Mouse (Mus musculus): ENCODE measurements around the gene Eva1c. TPM values are rescaled to one million over a fixed set of nuclear protein-coding genes. Genes with fewer than 3 reads are reported as not detected.

Eva1c gene
- polyA plus RNA-seq, 1 experiment from 2014 or later = 1.0 TPM

- Histone ChIP-seq H3K4me3 (no peak overlapping the region), H3K27me3 (ENCODE audit: insufficient read depth, poor library complexity, severe bottlenecking) (no peaks in the 10 kb centered on the region), H3K36me3 (no peaks in the 10 kb centered on the region), H3K27ac (no peak overlapping the region), H3K4me1 (replicated peaks) (peaks cover 19% of the 10 kb centered on the region), H3K9me3 (no peaks in the 10 kb centered on the region)
- no peak for DNase-seq (ENCODE audit: low spot score)
- 84% methylated on average over 17 of the region's 17 CpGs for WGBS
Observed at GRCm38 (mm10) chr16:90910855-90911533, 84.5 kb downstream of the Eva1c start.

DNA sequence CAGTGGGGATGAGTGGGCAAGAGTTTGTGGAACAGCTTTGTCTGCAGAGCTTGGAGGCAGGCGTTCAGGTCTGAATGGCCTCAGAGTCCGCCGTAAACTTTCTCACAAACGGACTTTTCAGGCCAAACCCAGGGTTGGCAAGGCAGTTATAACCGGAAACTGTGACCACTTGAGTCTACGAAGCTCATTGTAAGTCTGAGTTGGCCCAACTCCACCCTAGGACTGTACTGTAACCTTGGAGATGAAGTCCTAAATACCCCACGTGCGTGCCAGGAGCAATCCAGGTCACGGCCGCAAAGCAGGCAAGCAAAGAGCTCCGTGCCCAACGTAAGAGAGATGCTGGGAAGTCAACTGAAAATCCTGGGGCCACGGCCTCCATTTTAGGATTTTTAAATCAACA lies 85.2 kb downstream of the Eva1c start:
- Histone ChIP-seq H3K4me1 (replicated peaks) (peaks cover 25% of the 10 kb centered on the region), H3K27me3 (ENCODE audit: insufficient read depth, poor library complexity, severe bottlenecking) (no peaks in the 10 kb centered on the region), H3K4me3 (no peak overlapping the region), H3K36me3 (no peaks in the 10 kb centered on the region), H3K27ac (no peak overlapping the region), H3K9me3 (no peaks in the 10 kb centered on the region)
- WGBS = 93% methylated on average over 13 of the region's 13 CpGs
- no peak for DNase-seq (ENCODE audit: low spot score)

- no peak overlapping the region; the same call in 1 of the 2 replicates for H3K27ac ChIP-seq
- no peak overlapping the region for H3K4me3 ChIP-seq
- peaks cover 12% of the 10 kb centered on the region for H3K4me1 ChIP-seq (replicated peaks)
- WGBS = 37% methylated on average over 12 of the region's 12 CpGs
- DNase-seq (ENCODE audit: low spot score) = no peak
- no peaks in the 10 kb centered on the region for H3K9me3 ChIP-seq
- H3K27me3 ChIP-seq (ENCODE audit: insufficient read depth, poor library complexity, severe bottlenecking) = no peaks in the 10 kb centered on the region
- H3K36me3 ChIP-seq = no peaks in the 10 kb centered on the region
Observed at GRCm38 (mm10) chr16:90916040-90916481, 89.5 kb downstream of the Eva1c start.

- Histone ChIP-seq H3K9me3 (no peaks in the 10 kb centered on the region), H3K36me3 (no peaks in the 10 kb centered on the region), H3K27ac (no peak overlapping the region), H3K27me3 (ENCODE audit: insufficient read depth, poor library complexity, severe bottlenecking) (no peaks in the 10 kb centered on the region), H3K4me3 (no peak overlapping the region), H3K4me1 (replicated peaks) (peaks cover 17% of the 10 kb centered on the region)
- DNase-seq (ENCODE audit: low spot score) = no peak
- 72% methylated on average over 8 of the region's 8 CpGs for WGBS
Observed at GRCm38 (mm10) chr16:90917156-90917555, 90.6 kb downstream of the Eva1c start.

DNA sequence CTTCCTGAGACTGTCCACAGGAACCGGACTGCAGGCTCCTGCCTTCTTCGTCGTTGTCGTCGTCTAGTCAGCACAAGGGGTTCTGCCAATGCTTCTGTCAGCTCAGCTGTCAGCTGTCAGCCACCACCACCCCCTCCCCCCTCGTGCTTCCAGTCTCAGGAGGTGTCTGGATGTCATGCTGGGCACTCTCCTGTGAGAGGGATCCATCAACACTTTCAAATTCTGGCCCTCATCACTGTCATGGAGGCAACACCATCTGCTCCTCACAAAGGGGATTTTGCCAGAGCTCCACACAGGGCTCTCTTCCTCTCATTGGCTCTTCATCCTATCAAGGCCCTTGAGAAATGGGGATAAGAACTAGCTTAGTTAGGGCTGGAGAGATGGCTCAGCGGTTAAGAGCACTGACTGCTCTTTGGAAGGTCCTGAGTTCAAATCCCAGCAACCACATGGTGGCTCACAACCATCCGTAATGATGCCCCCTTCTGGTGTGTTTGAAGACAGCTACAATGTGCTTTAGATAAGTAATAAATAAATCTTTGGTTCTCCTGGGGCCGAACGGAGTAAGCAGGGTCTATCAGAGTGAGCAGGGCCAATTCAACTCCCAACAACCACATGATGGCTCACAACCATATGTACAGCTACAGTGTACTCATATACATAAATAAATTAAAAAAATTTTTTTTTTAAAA lies 95.1 kb downstream of the Eva1c start:
- DNase-seq (ENCODE audit: low spot score) = peak; percentile 41
- Histone ChIP-seq H3K4me3 (no peak overlapping the region), H3K4me1 (replicated peaks) (peaks cover 10% of the 10 kb centered on the region), H3K27me3 (ENCODE audit: insufficient read depth, poor library complexity, severe bottlenecking) (no peaks in the 10 kb centered on the region), H3K9me3 (no peaks in the 10 kb centered on the region), H3K36me3 (peaks cover 28% of the 10 kb centered on the region), H3K27ac (peak overlapping the region; percentile 43; the same call in 1 of the 2 replicates)
- 59% methylated on average over 10 of the region's 10 CpGs for whole genome bisulfite sequencing

DNA sequence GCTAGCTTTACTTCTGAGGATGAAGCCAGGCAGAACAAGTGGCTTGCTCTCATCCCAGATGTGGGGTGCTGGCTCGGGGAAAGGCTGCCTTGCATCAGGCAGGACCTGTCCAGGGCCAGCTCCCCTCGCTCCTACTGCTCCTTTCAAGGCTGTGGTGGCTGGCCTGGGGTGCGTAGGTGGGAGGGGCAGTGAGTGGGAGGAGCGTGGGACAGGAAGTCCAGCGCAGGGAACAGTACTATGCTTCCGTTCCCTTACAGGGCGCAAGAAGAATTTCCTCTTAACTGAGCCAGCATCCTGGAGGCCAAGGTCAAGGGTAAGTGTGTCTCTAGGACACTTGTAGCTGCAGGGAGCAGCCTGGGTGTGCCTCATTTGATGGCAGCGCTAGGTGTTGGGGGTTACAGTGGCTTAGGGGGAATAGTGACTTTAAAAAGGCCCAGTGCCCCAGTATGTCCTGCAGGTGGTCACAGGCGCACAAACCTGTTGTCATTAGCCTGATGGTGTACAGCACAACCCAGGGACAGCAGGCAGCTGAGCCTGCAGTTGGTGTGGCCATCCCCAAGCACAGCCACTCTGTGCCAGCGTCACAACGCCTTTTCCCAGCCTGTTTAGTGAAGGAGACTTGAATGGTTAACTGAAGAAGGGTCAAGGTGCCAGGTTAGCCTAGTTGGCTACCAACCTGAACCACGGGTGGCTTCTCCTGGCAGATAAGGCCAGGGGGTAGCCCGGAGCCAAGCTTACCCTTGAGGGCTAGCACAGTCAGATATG lies 98.3 kb downstream of the Eva1c start:
- H3K4me3 ChIP-seq = no peak overlapping the region
- H3K27me3 ChIP-seq (ENCODE audit: insufficient read depth, poor library complexity, severe bottlenecking) = no peaks in the 10 kb centered on the region
- H3K36me3 ChIP-seq = peaks cover 59% of the 10 kb centered on the region
- no peak overlapping the region for H3K27ac ChIP-seq
- no peak for DNase-seq (ENCODE audit: low spot score)
- H3K9me3 ChIP-seq = no peaks in the 10 kb centered on the region
- H3K4me1 ChIP-seq (replicated peaks) = peaks cover 5% of the 10 kb centered on the region
- 88% methylated on average over 13 of the region's 13 CpGs for WGBS

GRCm38 (mm10) chr16:90925461-90925860 lies 98.9 kb downstream of the Eva1c start:
- Histone ChIP-seq H3K36me3 (peaks cover 65% of the 10 kb centered on the region), H3K4me3 (no peak overlapping the region), H3K9me3 (no peaks in the 10 kb centered on the region), H3K4me1 (replicated peaks) (peaks cover 5% of the 10 kb centered on the region), H3K27ac (no peak overlapping the region), H3K27me3 (ENCODE audit: insufficient read depth, poor library complexity, severe bottlenecking) (no peaks in the 10 kb centered on the region)
- DNase-seq (ENCODE audit: low spot score) = peak; percentile 67
- 25% methylated on average over 5 of the region's 5 CpGs for WGBS

DNA sequence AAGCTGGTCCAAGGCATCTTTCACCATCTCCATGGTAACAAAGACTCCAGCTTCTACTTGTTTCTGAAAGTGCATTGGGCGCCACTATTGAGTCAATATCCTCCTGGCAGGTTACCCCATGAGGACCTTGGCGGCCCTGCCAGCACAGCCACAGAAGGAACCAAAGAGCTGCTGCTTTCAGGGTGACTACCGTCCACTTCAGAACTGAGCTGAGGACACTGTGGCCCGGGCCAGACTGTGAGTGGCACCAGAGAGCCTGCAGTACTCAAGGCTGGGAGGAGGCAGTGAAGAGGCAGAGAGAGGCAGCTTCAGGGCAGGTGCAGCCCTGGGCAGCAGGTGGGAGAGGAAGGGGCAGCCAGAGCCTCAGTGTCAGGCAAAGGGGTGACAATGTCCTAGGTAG lies 100.9 kb downstream of the Eva1c start:
- H3K4me1 ChIP-seq (replicated peaks) = no peaks in the 10 kb centered on the region
- H3K27ac ChIP-seq = no peak overlapping the region
- no peak for DNase-seq (ENCODE audit: low spot score)
- no peak overlapping the region for H3K4me3 ChIP-seq
- H3K9me3 ChIP-seq = no peaks in the 10 kb centered on the region
- no peaks in the 10 kb centered on the region for H3K27me3 ChIP-seq (ENCODE audit: insufficient read depth, poor library complexity, severe bottlenecking)
- 89% methylated on average over 4 of the region's 4 CpGs for WGBS
- peaks cover 68% of the 10 kb centered on the region for H3K36me3 ChIP-seq

DNA sequence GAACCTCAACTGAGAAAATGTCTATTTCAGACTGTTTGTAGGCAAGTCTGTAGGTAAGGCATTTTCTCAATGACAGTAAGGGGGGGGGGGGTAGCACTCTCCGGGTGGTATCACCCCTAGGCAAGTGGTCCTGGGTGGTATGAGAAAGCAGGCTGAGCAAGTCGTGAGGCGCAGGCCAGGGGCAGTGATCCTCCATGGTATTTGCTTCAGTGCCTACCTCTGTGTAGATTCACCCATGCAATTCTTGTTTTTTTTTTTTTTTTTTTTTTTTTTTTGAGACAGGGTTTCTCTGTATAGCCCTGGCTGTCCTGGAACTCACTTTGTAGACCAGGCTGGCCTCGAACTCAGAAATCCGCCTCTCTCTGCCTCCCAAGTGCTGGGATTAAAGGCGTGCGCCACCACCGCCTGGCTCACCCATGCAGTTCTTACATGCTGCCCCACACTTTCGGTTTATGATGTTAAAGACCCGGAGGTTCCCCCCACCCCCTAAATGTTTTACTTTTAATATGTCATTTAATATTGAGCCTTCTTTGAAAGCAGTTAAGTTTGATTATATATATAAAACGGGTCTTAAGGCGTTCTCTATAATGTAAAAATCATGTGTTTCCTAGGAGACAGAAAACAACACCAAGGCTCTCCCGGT lies 107.1 kb downstream of the Eva1c start:
- Histone ChIP-seq H3K4me1 (replicated peaks) (peaks cover 19% of the 10 kb centered on the region), H3K9me3 (no peaks in the 10 kb centered on the region), H3K27ac (peak overlapping the region; percentile 92), H3K36me3 (peaks cover 32% of the 10 kb centered on the region), H3K4me3 (peak overlapping the region; percentile 90), H3K27me3 (ENCODE audit: insufficient read depth, poor library complexity, severe bottlenecking) (no peaks in the 10 kb centered on the region)
- DNase-seq (ENCODE audit: low spot score) = no peak
- WGBS = 33% methylated on average over 13 of the region's 13 CpGs

DNA sequence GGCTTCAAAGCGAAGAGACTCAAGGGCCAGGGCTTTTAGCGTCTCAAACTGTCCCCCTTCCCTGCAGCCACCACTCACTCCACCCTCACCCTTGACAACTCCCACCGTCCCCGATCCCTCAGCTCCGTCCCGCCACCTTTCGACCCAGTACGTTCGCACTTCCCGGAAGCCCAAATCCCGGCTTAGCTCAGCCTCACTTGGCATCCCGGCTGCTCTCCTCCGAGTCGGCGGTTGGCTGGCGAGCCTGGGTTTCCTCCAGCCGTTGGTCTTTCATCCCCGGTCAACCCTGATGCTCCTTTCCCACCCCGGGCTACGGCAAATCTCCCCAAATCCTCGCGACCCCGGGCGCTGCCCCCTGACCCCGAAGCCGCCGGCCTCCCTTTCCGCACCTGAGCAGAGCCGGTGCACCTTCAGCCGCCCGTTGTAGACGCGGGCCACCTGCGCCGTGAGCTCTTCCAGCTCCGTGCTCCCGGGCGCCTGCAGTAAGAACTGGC lies 107.7 kb downstream of the Eva1c start:
- Histone ChIP-seq H3K36me3 (peaks cover 29% of the 10 kb centered on the region), H3K27ac (peak overlapping the region; percentile 92), H3K4me3 (peak overlapping the region; percentile 90), H3K27me3 (ENCODE audit: insufficient read depth, poor library complexity, severe bottlenecking) (no peaks in the 10 kb centered on the region), H3K9me3 (no peaks in the 10 kb centered on the region), H3K4me1 (replicated peaks) (peaks cover 19% of the 10 kb centered on the region)
- DNase-seq (ENCODE audit: low spot score) = peak; percentile 75
- under 1% methylated on average over 38 of the region's 38 CpGs for WGBS

- Histone ChIP-seq H3K27me3 (ENCODE audit: insufficient read depth, poor library complexity, severe bottlenecking) (no peaks in the 10 kb centered on the region), H3K4me1 (replicated peaks) (peaks cover 19% of the 10 kb centered on the region), H3K27ac (peak within 1 kb of the TSS; percentile 92), H3K4me3 (peak within 1 kb of the TSS; percentile 90), H3K9me3 (no peaks in the 10 kb centered on the region), H3K36me3 (peaks cover 23% of the 10 kb centered on the region)
- peak; percentile 99 for DNase-seq (ENCODE audit: low spot score)
- under 1% methylated on average over 56 of the region's 56 CpGs for WGBS
Observed at GRCm38 (mm10) chr16:90934687-90935328, 108.3 kb downstream of the Eva1c start, which contains the start of gene Cfap298. Gene Cfap298, minus strand, starts transcription at chr16:90935114.

DNA sequence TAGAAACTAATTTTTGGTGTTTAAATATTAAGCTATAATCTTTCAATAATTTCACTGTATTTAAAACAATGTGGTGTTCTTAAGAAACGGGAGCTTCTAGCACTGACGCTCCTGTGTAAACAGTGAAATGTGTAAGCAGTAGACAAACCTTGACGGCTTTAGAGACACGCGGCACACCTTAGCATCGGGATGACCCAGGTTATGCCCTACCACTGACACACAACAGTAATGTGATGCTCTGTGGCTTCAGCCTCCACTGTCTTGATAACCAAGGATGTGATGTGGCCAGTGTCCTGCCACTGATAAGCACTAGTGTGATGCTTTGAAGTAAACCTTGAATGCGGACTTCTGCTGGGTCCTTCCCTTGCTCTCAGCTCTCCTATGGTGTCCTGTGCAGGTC lies 114.7 kb downstream of the Eva1c start:
- DNase-seq (ENCODE audit: low spot score) = no peak
- Histone ChIP-seq H3K4me3 (no peak overlapping the region), H3K36me3 (peaks cover 47% of the 10 kb centered on the region), H3K4me1 (replicated peaks) (no peaks in the 10 kb centered on the region), H3K27ac (no peak overlapping the region), H3K9me3 (no peaks in the 10 kb centered on the region), H3K27me3 (ENCODE audit: insufficient read depth, poor library complexity, severe bottlenecking) (no peaks in the 10 kb centered on the region)
- 97% methylated on average over 7 of the region's 7 CpGs for WGBS
